Mouse (Mus musculus): ENCODE results near the gene Mbnl1.
"Not testable (repeated sequence)": the region's sequence is repeated elsewhere in the genome, so short reads cannot be mapped to it uniquely, and the experiment has no call there.

Gene Mbnl1

GRCm38 (mm10) chr3:60472681-60473177 is at the start of gene Mbnl1:
Gene Mbnl1, plus strand, starts transcription at chr3:60472830.
- no peak for DNase-seq (ENCODE audit: low spot score)

DNA sequence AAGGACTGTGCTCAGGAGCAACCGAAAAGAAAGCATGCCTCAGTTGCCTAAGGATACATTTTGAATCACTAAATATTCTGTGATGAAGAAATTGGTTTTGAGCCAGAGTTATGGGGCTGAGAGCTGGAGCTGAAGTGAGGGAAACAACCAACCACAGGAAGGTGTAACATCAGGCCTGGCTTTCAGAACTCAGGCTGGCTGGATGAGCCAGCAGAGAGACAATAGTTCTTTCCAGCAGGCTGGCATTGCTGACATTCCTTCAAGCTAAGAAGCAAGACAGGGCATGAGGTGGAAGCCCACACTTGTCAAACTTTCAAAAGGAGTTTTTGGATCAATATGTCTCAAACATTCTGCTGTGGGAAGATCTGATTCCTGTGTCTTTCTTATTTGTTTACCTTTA is 48.5 kb upstream of the Mbnl1 start:
- DNase-seq (ENCODE audit: low spot score), result no peak

DNA sequence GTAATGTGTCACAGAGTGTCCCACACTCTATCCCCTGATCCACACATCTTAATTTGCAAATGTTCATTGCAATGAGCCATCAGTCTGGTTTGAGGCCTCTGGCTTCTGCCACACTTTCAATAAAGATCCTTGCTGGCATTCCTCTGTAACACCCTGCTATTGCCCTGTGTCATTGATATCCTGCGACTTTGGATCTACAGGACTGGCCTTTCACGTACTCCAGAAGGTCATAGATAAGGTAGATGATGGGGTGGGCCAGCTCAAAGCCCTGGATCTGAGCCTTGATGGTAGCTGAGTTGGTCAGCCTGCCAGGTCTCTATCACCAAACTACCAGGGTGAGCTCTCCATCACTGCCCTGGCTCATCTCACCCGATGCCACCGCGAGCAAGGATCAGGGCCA is 43.6 kb upstream of the Mbnl1 start:
- DNase-seq (ENCODE audit: low spot score), result no peak

GRCm38 (mm10) chr3:60437254-60437653 is 35.4 kb upstream of the Mbnl1 start:
- no peak for DNase-seq (ENCODE audit: low spot score)

DNA sequence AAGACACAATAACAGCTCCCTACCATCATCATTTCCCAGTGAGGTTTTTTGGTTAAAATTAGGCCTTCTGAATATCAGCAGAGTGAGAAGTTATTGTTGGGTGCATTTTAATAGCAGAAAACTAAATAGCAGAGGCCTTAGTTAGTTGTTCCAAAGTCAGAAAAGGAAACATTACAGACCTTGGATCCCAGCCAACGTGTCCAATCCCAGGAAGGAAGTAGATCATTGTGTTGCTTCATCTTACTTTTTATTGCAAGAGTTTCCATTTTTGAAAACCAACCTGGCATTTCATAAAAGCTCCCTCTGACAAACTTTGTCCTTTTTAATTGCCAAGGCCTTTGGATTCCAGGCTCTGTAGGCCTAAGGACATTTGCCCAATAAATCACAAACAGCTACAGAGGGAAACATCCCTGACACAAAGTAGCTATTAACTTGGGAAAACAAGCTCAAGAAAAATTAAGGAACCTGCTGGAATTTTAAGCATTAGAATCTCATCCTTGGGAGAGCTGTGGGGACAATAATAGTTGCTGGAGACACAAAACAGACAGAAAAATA is 34.9 kb upstream of the Mbnl1 start:
- DNase-seq (ENCODE audit: low spot score), result peak; percentile 33

- no peak for DNase-seq (ENCODE audit: low spot score)
These were observed 33.9 kb upstream of the Mbnl1 start for GRCm38 (mm10) chr3:60438715-60439114.

DNA sequence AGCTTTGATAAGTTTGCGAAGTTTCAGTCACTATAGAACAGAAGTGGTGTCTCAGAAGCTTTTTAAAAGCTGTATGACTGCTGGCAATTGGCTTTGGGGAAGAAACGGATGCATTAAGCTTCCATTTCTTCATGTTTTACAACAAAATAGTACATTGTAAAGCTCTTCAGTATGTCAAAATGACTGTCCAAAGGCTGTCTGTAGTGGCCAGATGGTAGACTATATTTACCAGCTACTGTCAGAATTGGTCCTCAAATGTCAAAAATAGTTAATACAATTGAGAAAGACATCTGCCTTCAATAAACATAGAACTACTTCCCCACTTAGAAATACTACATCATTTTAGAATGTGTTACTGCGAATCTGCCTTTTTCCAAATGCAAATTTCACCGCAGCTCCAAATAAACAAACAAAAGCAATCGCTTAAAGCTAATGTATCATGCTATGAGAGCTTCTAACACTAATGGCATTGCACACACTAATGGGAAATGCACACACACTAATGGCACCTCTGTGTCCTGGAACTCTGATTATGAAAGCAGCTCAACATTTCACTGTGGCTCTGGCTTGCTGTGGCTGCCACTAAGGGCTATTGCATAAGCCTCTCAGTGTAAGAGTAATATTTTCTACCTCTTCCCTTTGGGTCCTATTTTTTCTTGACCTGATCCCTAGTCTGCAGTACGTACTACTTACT is 10.7 kb upstream of the Mbnl1 start:
- DNase-seq (ENCODE audit: low spot score), result no peak

- DNase-seq (ENCODE audit: low spot score), result not testable (repeated sequence)
These were observed 4.0 kb upstream of the Mbnl1 start for GRCm38 (mm10) chr3:60468667-60469066.

DNA sequence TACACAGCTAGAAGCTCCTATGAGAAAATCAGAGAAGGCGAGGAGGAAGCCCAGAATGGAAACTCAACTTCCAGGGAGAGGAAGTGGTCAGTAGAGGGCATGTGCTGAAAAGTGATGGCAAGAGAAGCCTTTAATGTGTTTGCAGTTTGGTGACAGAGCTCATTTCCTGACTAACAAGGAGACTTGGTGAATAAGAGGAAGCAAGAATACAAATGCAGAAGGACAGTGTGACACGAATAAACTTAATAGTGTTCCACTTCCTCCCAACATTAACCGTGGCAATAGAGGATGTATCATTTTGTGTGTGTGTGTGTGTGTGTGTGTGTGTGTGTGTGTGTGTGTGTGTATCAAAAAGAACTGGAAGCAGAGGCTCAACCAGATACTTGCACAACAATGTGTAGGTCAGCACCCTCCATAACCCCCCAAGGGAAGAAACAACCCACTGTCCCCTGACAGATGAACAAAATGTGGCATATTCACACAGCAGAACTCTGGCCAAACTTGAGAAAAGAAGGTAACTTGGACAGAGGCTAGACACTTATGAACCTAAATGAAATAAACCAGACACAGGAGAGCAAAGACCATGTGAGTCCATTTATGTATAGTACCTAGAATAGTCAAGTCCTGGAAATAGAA is 3.3 kb upstream of the Mbnl1 start:
- not testable (repeated sequence) for DNase-seq (ENCODE audit: low spot score)

DNA sequence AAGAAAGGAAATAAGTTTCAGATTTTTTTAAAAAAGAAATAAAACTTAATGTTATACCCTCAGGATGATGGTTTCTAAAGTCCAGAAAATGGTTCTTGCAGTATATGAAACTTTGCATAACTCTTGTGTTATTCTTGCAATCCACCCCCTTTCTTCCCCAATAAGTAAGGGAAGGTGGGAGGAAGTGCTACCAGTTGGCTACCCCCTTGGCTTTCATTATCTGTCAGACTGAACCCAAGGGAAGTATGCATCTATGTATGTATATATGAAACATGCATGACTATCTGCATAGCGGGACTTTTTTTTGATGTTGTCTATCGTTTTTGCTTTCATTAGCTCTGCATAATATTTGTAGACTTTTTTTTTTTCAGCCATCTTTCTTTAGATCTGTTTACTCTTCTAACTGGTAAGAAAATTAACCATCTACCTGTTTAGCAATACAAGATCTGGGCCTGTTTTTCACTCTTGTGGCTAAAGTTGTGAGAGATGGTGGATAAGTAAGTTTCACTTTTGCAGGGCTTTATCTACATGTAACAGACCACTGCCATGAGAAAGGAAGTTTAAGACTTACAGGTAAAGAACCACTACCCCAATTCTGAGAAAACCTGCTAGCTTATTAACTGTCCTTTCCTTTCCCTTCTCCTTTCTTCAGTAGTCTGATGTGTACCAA is 484 bp upstream of the Mbnl1 start:
- no peak for DNase-seq (ENCODE audit: low spot score)

DNA sequence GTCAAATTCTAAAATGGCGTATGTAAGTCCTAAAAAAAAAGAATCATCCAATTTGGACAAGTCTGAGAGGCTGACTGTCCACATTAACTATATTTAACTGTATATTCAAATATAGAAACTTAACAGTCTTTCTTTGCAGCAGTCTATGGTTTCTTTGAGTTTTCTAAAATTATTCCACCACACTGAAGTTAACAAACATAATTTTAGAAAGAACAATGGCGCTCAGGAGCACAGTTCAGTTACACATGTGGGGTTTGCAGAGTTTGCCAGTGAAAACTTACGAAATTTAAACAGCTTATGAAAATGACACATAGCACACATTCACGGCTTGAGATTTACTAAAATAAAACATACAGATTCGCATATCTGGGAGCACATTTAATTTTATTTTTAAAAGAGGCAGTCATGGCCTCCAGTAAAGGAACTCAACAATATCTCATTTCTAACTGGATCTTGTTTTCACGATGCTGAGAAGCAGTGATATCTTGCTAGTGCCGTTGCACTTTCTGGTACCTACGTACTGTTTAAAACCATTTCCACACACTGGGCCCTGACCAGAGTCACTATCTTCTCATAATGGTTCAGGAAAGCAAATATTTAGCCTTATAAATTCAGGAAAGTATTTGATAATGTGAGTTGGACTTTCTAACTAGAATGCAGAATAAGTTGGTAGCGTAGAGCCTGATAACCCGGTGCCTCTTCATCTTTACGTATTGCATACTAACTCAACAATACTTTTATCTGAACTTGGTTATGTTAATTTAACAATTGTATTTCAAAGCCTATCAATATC is 1.4 kb downstream of the Mbnl1 start:
- DNase-seq (ENCODE audit: low spot score), result no peak

DNA sequence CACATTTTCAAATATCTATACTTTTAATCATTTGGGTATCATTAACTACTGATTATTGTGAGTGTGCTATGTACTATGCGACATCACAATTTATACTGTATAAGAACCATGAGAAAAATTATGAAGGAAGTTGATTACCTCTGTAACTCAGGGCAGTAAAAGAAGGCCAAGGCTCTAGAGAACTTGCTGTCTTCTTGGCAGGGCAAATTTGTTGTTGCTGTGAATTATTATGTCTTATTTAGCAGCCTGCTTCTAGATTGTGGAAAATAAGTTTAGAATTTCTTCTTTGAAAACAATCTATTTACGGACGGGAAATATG is 2.0 kb downstream of the Mbnl1 start:
- no peak for DNase-seq (ENCODE audit: low spot score)

GRCm38 (mm10) chr3:60475055-60475454 is 2.4 kb downstream of the Mbnl1 start:
- DNase-seq (ENCODE audit: low spot score), result no peak

- DNase-seq (ENCODE audit: low spot score), result no peak
These were observed 4.2 kb downstream of the Mbnl1 start for GRCm38 (mm10) chr3:60476751-60477255.

DNA sequence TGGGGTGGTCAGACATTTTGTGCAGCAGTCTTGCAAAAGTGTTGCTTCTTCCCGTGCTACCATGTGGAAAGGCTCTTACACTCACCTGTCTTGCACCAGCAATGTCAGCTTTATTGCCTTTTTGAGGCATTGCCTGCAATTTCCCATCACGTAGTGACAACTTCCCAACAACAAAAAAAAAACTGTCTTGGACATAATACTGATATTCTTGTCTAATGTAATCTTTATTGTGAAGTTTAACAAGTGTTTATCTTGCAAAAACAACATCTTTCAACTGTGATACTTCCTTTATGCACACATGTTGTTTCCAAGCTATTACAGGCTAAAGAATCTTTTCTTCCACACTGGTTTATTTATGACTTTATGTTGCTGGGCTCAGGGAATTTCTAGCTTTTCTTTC is 5.8 kb downstream of the Mbnl1 start:
- DNase-seq (ENCODE audit: low spot score), result no peak

DNA sequence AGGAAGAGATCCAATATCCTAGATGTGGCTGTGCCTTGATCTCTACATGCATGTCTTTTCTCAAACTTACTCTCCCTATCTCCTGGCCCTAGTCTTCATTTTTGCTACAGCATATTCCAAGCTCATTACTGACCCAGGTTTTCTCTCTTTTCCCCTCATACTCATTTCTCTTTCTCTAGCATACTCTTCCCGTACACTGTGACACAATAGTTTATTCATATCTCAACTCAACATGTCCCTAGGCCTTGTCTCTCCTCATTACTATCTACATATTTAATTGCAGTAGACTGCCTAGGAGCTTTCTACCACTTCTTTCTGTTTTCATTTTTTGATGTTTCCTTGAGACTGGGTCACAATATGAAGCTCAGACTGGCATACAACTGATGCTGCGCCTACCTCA is 8.1 kb downstream of the Mbnl1 start:
- DNase-seq (ENCODE audit: low spot score), result no peak

- no peak for DNase-seq (ENCODE audit: low spot score)
These were observed 9.2 kb downstream of the Mbnl1 start for GRCm38 (mm10) chr3:60481740-60482399.

DNA sequence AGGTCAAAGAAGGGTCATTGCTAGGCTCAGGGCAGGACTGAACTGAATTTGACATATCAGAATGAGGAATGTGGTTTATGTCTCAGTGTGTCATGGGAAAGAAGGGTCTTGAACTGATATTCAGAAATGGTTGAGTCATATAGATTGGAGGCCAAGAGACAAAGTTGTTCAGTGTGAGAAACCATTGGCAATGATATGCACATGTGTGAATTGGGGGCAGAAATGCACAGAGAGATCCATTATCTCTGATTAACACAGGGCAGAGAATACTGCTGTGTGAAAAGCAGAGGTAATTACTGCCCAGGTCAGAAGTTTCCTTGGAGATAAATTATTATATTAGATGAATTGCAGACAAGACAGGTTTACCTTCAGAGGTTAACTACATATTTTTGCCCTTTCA is 10.7 kb downstream of the Mbnl1 start:
- no peak for DNase-seq (ENCODE audit: low spot score)

DNA sequence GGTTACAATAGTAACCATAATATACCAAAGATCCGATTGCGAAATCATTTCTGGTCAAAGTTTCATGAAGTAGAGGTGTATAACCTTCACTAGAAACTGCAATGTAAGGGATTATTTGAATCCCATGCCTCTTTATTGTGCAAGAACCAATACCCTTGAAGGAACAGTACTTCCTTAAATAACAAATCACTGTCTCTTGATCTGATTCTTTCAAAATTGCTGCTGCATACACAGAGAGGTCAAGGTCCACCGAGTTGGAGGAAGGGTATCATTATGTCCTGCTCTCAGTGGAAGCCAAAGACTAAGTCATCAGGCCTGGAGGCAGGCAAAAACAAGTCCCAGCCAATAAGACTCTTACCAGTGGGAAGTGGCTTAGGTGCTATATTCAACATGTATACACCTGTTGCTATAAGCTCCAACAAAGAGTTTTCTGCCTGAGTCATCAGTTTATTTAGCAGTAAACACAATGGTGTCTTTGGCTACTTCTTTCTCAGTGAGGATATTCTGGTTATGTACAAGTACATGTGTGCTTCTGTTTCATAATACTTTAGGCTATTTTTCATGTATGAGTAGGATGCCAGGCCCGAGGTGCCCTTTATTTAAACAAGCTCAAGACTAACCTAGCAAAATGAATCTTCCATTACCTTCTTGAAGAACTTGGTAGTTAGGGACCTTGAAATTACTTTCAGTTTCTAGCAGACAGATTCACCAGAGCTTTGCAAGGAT is 13.5 kb downstream of the Mbnl1 start:
- no peak for DNase-seq (ENCODE audit: low spot score)

- DNase-seq (ENCODE audit: low spot score), result no peak
These were observed 14.1 kb downstream of the Mbnl1 start for GRCm38 (mm10) chr3:60486713-60487170.

DNA sequence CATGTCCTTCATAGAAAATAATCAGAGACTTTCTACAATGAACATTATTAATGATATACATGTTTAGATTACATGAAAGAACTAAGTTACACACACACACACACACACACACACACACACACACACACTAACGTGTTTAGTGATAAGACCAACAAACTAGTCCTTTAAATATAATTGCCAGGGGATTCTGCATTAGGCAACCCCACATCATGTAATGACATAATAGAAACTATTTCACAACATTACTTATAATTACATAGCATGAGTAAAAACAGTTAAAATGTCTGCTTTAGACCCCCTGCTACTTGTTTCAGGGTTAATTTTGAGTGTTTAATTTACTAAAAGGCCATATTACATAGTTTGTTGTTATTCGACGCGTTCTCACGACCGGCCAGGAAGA is 16.9 kb downstream of the Mbnl1 start:
- DNase-seq (ENCODE audit: low spot score), result no peak
